Mouse (Mus musculus) CD4-positive, CD25-positive, alpha-beta regulatory T cell, adult 4 months (primary cell): ENCODE results near the gene Tmcc2. TPM values are rescaled to one million over a fixed set of nuclear protein-coding genes. Genes with fewer than 3 reads are reported as not detected.
A peak's percentile ranks its signal among the peaks of the same experiment; 100 is the strongest.

Source experiments
- ATAC-seq: one replicate; pipeline ENCODE4 v1.8.0; 2017
- polyA plus RNA-seq, 2 experiments: library from polyadenylated mRNA; unstranded; fragments of 100-300 nt; shearing (Covaris generic); gene quantifications; one replicate each; pipeline ENCODE4 v1.2.1; 2017

The Tmcc2 gene
- polyA plus RNA-seq, 2 experiments from 2014 or later = 1.0 to 1.2 TPM

GRCm38 (mm10) chr1:132338027-132338660 lies 52.9 kb downstream of the Tmcc2 start:
- ATAC-seq = no peak

DNA sequence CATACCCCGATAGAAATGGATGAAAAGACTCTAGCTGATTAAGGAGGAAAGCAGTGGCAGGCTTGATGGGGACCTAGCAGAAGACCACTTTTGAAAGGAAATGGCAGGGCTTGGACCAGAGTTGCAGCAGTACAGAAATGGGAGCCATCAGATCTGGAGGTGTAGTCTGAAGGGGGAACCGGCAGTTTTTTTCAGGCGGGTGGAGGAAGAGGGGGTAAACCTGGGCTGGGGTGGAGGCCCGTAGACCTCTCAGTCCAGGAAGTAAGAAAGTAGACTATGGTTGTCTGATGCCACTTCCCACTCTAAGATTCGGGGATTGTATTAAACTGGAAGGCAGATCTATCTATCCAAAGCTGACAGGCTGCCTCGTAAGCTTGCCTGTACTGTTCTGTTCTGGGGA lies 54.2 kb downstream of the Tmcc2 start:
- no peak for ATAC-seq

DNA sequence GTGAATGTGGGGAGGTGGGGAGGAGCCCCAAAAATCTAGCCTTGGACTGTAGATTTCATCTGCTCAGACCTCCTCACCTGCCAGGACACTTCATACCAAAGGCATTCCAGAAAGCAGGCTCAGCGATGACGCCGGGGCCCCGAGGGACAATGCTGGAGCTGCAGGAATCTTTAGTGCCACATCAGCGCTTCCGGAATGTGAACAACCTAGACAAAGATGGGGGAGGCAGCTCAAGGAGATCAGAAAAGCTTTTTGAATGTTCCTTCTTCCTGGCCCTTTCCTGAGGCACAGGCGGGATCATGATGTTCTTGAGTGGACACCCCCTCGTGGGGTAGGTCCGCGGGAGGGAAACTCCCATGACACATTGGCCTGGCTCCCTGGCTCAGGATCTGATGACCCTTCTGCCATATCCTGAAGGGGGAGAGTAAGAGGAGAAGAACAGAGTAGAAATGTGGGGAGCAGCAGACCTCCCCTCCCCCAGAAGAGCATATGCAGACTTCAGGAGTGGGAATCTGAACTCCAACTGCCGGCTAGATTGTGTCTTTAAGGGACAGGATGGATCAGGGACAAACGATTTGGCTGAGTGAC lies 55.6 kb downstream of the Tmcc2 start:
- ATAC-seq = no peak

DNA sequence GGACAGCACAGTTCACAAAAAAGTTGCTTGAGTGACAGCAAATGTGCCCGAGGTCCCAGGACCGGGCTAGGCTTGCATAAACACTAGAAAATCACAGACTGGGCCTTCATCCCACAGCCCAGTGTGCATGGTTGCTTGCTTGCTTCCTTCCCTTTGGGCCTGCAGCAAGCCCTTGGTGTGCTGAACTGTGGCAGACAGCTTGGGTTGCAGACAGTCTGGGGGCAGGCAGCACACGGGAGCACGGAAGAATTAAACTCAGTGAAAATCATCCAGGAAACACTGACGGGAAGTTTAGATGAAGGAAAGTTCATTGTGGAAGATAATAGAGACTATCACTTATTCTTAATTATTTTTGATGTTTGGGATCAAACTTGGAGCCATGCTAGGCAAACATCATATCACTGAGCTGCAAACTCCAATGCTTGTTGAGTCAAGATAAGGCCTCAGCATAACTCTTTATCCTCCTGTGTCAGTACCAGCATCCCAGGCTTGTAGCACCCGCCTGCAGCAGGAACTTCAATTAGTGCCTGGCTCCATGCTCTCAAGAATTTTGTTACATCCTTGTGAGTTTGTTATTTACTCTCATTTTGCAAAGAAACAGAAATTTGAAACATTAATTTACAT lies 56.8 kb downstream of the Tmcc2 start:
- ATAC-seq = no peak

DNA sequence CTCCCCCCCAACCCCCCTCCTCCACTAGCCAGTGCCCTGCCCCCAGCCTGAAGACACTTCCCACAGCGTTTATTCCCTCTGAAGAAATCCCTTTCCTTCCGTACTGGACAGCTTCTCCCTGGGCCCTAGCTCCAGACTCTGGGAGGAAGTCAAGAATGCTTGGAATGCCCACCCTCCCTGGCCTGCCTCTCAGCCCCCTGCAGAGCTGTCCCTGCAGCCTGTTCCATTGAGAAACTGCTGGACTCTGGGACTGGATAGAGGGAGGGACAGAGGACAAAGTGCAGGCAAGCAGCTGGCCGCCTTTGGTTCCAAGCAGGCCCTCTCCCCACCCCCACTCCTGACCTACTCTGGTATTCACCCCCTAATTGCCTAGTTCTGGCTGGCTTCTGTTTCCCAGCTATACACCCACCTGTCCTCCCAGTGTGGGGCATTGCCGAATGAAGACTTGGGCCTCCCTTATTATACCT lies 57.4 kb downstream of the Tmcc2 start:
- ATAC-seq = no peak

DNA sequence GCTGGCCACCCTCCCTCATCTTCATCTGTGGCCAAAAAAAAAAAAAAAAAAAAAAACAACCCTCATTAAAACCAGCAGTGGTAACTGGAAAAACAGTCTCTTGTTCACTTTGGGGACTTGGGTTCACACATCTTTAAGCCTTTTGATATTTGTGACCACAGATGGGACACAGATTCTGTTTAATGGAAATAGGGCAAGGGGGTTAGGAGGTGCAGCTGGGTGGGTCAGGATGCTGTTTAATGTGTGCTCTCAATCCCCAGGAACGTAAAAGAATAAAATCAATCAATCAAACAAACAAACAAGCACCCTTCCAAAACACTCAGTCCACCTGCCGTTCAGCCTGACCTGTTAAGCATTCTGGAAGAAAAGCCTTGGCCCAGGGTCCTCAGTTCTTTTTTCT lies 57.9 kb downstream of the Tmcc2 start:
- ATAC-seq = no peak

GRCm38 (mm10) chr1:132331283-132331682 lies 59.8 kb downstream of the Tmcc2 start:
- no peak for ATAC-seq

- no peak for ATAC-seq
These were observed 60.7 kb downstream of the Tmcc2 start for GRCm38 (mm10) chr1:132330397-132330796.

GRCm38 (mm10) chr1:132329656-132330055 lies 61.4 kb downstream of the Tmcc2 start:
- ATAC-seq = no peak

GRCm38 (mm10) chr1:132328565-132328964 lies 62.5 kb downstream of the Tmcc2 start:
- ATAC-seq = peak; percentile 23

- ATAC-seq = no peak
These were observed 63.6 kb downstream of the Tmcc2 start for GRCm38 (mm10) chr1:132327477-132327876.

GRCm38 (mm10) chr1:132326777-132327176 lies 64.3 kb downstream of the Tmcc2 start:
- no peak for ATAC-seq

- ATAC-seq = no peak
These were observed 68.2 kb downstream of the Tmcc2 start for GRCm38 (mm10) chr1:132322711-132323542.

GRCm38 (mm10) chr1:132321821-132322580 lies 69.1 kb downstream of the Tmcc2 start:
- ATAC-seq = no peak

GRCm38 (mm10) chr1:132319242-132319641 lies 71.8 kb downstream of the Tmcc2 start:
- ATAC-seq = no peak

DNA sequence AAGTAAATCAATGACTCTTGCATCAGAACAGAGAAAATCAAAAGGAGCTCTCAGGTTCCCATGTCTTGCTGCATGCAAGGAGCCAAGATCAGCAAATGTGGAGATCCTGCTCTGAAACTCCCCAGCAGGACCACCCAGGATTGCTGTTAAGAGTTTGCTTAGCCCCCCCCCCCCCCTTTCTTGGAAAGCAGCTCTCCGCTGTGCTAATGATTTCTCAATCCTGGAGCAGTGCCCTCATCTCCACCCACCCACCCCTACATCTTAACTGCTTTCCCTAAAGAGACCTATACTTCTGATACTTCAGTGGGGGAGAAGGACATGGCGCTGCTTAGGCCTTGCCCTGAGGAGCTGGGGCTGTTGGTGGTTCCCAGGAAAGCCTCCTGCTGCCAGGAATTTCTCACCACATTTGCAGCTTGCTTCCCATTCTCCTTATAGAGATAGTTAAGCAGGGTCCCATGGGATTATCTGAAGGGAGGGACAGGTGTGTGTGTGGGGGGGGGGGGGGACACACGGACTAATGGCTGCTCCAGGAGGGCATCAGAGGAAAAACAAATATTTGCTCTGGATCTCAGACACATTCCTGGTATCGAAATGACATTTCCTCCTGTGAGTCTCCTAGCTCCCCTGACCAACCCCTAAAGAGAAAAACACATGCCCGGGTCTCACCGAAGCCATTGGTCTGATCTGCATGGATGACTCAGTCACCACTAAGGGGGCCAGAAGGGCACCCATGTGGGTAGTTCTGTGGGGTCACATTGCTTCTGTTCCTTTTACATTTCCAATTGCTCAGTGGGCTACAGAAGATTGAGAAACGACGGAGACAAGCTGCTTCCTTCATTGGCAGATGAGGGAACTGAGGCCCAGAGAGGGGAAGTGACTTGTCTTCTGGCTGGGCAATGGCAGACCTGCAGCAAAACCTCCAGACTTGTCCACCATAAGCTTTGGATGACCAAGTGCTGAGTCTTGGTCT lies 72.9 kb downstream of the Tmcc2 start:
- no peak for ATAC-seq

DNA sequence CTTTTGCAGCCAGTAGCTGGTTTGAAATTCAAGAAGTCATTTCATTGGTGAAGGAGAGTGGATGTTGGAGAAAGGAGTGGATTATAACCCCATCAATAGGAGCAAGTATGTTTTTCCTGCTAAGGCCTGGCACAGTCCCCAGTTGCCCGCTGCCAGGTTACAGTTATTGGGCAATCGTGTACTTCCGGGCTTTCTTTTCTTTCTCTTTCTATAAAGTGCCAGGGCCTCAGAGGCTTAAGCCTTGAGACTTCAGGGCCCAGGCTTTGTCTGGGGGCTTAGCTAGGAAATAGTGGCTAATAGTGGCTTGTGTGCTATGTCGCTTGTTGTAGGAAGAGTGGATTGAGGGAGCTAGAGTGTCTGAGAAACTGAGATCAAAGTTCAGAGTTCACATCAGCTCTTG lies 73.7 kb downstream of the Tmcc2 start:
- peak; percentile 33 for ATAC-seq

DNA sequence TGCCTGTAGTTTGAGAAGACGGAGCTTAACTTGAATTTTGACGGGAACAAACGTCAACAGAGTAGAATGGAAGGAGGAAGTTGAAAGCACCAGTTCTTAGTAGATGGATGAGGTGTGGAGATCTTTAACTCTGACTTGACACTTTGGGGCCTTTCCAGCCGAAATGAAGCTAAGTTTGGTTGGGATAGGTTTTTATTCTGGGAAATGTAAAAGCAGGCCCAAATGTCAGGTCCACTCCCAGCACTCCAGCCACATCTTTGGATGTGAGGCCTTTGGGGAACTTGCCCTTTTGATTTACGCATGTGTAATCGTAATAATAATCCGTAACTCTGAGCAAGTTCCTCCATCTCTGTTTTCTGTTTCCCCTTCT lies 74.5 kb downstream of the Tmcc2 start:
- ATAC-seq = no peak

DNA sequence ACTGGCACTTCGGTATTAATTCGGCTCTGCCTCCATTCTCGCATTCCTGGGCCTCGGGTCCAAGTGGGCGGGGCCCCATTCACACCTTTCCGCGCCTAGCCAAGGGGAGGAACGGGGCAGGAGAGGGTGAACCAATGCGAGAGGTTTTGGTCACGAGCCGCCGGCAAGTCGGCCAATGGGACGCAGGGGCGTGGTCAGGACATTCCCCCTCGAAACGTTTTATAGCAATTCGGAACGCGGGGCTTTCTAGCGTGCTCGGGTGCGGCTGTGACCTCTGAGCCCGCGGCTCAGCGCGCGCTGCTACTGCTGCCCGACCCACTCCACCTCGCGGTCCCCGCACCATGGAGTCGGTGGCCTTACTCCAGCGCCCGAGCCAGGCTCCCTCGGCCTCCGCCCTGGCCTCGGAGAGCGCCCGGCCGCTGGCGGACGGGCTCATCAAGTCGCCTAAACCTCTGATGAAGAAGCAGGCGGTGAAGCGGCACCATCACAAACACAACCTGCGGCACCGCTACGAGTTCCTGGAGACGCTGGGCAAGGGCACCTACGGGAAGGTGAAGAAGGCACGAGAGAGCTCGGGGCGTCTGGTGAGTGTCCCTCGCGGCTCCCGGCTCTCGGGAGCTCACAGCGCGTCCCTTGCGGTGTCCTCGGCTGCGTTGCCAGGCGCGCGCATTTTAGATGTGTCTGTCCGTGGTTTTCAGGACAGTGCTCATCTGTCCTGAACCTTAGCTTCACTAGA lies 75.0 kb downstream of the Tmcc2 start, which contains the start of gene Nuak2:
Gene Nuak2, plus strand, starts transcription at position 238 of the 736 bp plus-strand sequence.
- ATAC-seq = peak; percentile 89

DNA sequence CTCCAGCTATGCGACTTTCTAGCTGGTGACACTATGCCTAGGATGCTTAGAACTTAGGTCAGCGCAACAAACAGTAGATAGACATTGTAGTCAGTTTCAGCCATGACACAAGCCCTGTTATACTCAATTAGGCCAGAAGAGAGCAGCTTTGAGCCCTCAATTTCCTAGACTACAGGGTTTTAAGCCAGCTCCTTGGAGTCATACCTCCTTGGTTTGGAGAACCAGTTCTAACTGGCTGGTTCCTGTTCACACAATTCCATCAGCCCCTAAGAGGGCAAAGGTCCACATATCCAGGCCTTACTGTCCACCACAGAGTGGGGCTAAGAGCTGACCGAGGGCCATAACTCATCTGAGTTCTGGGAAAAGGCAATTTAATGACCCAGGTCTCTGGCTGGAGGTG lies 78.4 kb downstream of the Tmcc2 start:
- peak; percentile 32 for ATAC-seq
